Mouse (Mus musculus) liver, embryonic 14.5 days (tissue): ENCODE data around the gene Nrp2. TPM values are rescaled to one million over a fixed set of nuclear protein-coding genes. Genes with fewer than 3 reads are reported as not detected.

ENCODE experiments used
- ATAC-seq: fragments of 200-750 bp; cut with Nextera tagmentation; 2 replicates; pipeline ENCODE4 v1.8.0; 2017; ENCODE audit warnings: moderate number of reproducible peaks, mild to moderate bottlenecking, moderate library complexity; ENCODE audit not compliant: insufficient read depth
- DNase-seq, 3 experiments: peaks; one replicate each; pipeline ENCODE4 v3.0.0-alpha.2; 2012 to 2013; ENCODE audit warnings: low read depth in 3 of 3, low spot score in 3 of 3
- H3K27ac ChIP-seq: fragments of 300-500 bp; sonication (generic); 2 replicates; pipeline ENCODE4 v1.5.1; 2014; ENCODE audit warnings: moderate library complexity, mild to moderate bottlenecking, control low read depth, inconsistent platforms
- H3K27me3 ChIP-seq: fragments of 300-500 bp; sonication (generic); 2 replicates; pipeline ENCODE4 v1.6.1; 2014; ENCODE audit warnings: mild to moderate bottlenecking, low read length, moderate library complexity; ENCODE audit not compliant: control insufficient read depth, insufficient read depth
- H3K36me3 ChIP-seq: fragments of 300-500 bp; sonication (generic); replicated peaks from 2 replicates; pipeline ENCODE4 v1.6.1; 2014; ENCODE audit warnings: low read depth; ENCODE audit not compliant: control insufficient read depth, insufficient read depth
- H3K4me1 ChIP-seq, 2 experiments: fragments of 200-500 bp in 1 of 2; fragments of 300-500 bp in 1 of 2; sonication (generic) in 1 of 2; replicated peaks; 2 replicates each; pipeline ENCODE4 v1.6.1; 2012 to 2014; ENCODE audit warnings: antibody characterized with exemption in 1 of 2, inconsistent platforms in 1 of 2, low read length in 1 of 2; ENCODE audit not compliant: control insufficient read depth in 2 of 2, insufficient read depth in 2 of 2
- H3K4me2 ChIP-seq: fragments of 300-500 bp; sonication (generic); 2 replicates; pipeline ENCODE4 v1.6.1; 2014; ENCODE audit warnings: low read depth, mild to moderate bottlenecking, control low read depth, moderate library complexity
- H3K4me3 ChIP-seq, 2 experiments: fragments of 200-500 bp in 1 of 2; fragments of 300-500 bp in 1 of 2; sonication (generic) in 1 of 2; 2 replicates each; pipeline ENCODE4 v1.5.1; 2012 to 2014; ENCODE audit warnings: low read depth in 2 of 2, low read length in 2 of 2, mild to moderate bottlenecking in 2 of 2, control low read depth in 1 of 2, inconsistent platforms in 1 of 2, moderate library complexity in 1 of 2; ENCODE audit not compliant: insufficient read depth in 1 of 2
- H3K9ac ChIP-seq: fragments of 300-500 bp; sonication (generic); replicated peaks from 2 replicates; pipeline ENCODE4 v1.6.1; 2014; ENCODE audit warnings: mild to moderate bottlenecking, control low read depth, moderate library complexity
- H3K9me3 ChIP-seq: fragments of 300-500 bp; sonication (generic); 2 replicates; pipeline ENCODE4 v1.6.1; 2016; ENCODE audit warnings: low read length, mixed read lengths; ENCODE audit not compliant: control insufficient read depth
- CTCF ChIP-seq: IDR thresholded peaks from 2 replicates; pipeline ENCODE4 v1.5.1; 2016; ENCODE audit warnings: antibody characterized with exemption, low read depth, control low read depth
- EP300 ChIP-seq: IDR thresholded peaks from 2 replicates; pipeline ENCODE4 v1.6.1; 2016; ENCODE audit warnings: antibody characterized with exemption, low read depth
- WGBS: fragments of 180-500 bp; shearing (Covaris S2); extraction: QIAGEN DNeasy Blood & Tissue Kit; methylation state at CpG from one replicate; pipeline ENCODE4 v1.1.7; 2014; ENCODE audit not compliant: insufficient replicate concordance; 5-methylcytosine and 5-hydroxymethylcytosine counted together
- polyA plus RNA-seq, 2 experiments: library from polyadenylated mRNA; depleted of rRNA in 1 of 2; stranded (reverse) in 1 of 2; unstranded in 1 of 2; fragments of >200 nt; fragmentation: Nextera tagmentation in 1 of 2; extraction: Ambion mirVana in 1 of 2; gene quantifications; 2 replicates each; pipeline versions ENCODE4 v1.2.1 to v1.2.3; 2012 to 2014

Nrp2 gene
- polyA plus RNA-seq, 2 experiments, result 0.32 to 0.76 TPM

DNA sequence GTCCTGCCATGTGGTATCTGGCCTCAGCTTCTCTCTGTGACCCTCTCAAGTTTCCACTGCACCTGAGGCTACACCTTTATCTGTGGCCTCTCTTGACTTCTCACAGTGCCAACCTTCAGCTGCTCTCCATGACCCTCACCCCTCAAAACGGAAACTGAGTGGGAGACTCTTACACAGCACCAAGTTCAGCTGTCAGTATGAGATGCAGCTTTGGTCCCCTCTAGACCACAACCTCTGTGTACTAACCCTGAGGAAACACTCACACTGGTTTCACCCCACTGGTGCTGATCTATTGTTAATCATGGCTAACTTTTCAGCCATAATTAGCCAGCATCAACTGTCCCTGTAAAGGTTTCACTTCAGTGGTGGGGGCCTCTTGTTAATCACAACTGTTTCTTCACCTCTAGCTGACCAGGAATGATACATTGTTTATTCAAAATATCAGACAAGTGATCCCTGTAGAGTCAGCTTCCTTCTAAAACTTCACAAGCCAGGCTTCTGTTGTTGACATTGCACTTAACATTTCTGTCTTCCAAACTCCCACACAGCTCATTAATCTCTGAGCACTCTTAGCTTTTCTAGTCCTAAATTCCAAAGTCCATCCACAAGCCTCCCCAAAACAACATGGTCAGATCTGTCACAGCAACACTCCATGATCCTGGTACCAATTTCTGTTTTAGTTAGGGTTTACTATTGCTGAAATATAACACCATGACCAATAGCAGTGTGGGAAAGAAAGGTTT is 131.5 kb downstream of the Nrp2 start:
- WGBS, result 35% methylated on average over 1 of the region's 1 CpGs
- H3K9me3 ChIP-seq, result no peaks in the 10 kb centered on the region
- H3K4me3 ChIP-seq, result no peak overlapping the region
- H3K27ac ChIP-seq, result no peak overlapping the region
- no peak overlapping the region for H3K4me2 ChIP-seq
- H3K36me3 ChIP-seq, result no peaks in the 10 kb centered on the region
- ATAC-seq (no peak), DNase-seq (no peak)
- no peaks in the 10 kb centered on the region; a peak in 1 of 4 replicates for H3K4me1 ChIP-seq
- no peaks in the 10 kb centered on the region for H3K27me3 ChIP-seq
- TF ChIP-seq EP300 (no peak), CTCF (no peak)
- H3K9ac ChIP-seq, result no peak overlapping the region

- no peak overlapping the region for H3K27ac ChIP-seq
These were observed 135.0 kb downstream of the Nrp2 start for GRCm38 (mm10) chr1:62838083-62838482.

GRCm38 (mm10) chr1:62838631-62839030 is 135.5 kb downstream of the Nrp2 start:
- 43% methylated on average over 2 of the region's 2 CpGs for WGBS
- H3K27me3 ChIP-seq, result no peaks in the 10 kb centered on the region

More at GRCm38 (mm10) chr1:62838083-62838482, 135.0 kb downstream of the Nrp2 start:
- Histone ChIP-seq H3K36me3 (no peaks in the 10 kb centered on the region), H3K9ac (no peak overlapping the region), H3K4me3 (no peak overlapping the region), H3K4me2 (no peak overlapping the region), H3K4me1 (no peaks in the 10 kb centered on the region), H3K27me3 (no peaks in the 10 kb centered on the region), H3K9me3 (no peaks in the 10 kb centered on the region)
- DNase-seq (no peak), ATAC-seq (no peak)
- TF ChIP-seq EP300 (no peak), CTCF (no peak)
- 63% methylated on average over 3 of the region's 3 CpGs for WGBS

DNA sequence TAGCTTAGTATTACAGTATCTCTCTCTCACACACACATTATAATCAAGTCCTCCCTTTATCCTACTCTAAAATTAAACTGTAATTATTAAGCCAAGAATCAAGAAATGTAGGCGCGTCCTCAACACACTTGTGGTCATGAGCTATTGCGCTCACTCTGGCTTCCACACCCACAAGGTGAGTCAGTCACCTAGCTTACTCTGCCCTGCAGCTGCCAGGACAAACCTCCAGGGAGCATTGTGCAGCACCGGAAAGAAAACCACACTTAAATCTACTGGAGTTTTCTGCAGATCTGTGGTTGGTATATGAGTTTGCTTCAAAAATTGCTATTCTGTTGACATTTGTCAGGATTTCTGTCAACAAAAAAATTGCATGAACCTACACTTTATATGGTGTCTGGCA is 140.1 kb downstream of the Nrp2 start:
- no peak for DNase-seq
- H3K36me3 ChIP-seq, result no peaks in the 10 kb centered on the region
- ATAC-seq, result no peak
- no peak overlapping the region for H3K27ac ChIP-seq
- H3K27me3 ChIP-seq, result no peaks in the 10 kb centered on the region
- no peaks in the 10 kb centered on the region for H3K9me3 ChIP-seq
- no peak overlapping the region for H3K4me3 ChIP-seq
- TF ChIP-seq CTCF, result no peak
- no peak for TF ChIP-seq EP300
- no peak overlapping the region for H3K9ac ChIP-seq
- no peak overlapping the region for H3K4me2 ChIP-seq
- WGBS, result 76% methylated on average over 4 of the region's 4 CpGs
- H3K4me1 ChIP-seq, result no peaks in the 10 kb centered on the region

More at GRCm38 (mm10) chr1:62838631-62839030, 135.5 kb downstream of the Nrp2 start:
- TF ChIP-seq EP300 (no peak), CTCF (no peak)
- Histone ChIP-seq H3K9me3 (no peaks in the 10 kb centered on the region), H3K4me1 (no peaks in the 10 kb centered on the region), H3K4me3 (no peak overlapping the region), H3K27ac (no peak overlapping the region), H3K9ac (no peak overlapping the region), H3K36me3 (no peaks in the 10 kb centered on the region), H3K4me2 (no peak overlapping the region)
- ATAC-seq (no peak), DNase-seq (no peak)

- Histone ChIP-seq H3K4me1 (no peaks in the 10 kb centered on the region), H3K9me3 (no peaks in the 10 kb centered on the region), H3K9ac (no peak overlapping the region), H3K4me3 (no peak overlapping the region), H3K27me3 (no peaks in the 10 kb centered on the region), H3K4me2 (no peak overlapping the region), H3K27ac (no peak overlapping the region), H3K36me3 (no peaks in the 10 kb centered on the region)
- ATAC-seq (no peak), DNase-seq (no peak)
- TF ChIP-seq CTCF (no peak), EP300 (no peak)
- 44% methylated on average over 8 of the region's 8 CpGs for WGBS
These were observed 148.2 kb downstream of the Nrp2 start for GRCm38 (mm10) chr1:62850990-62851940.
